Mouse (Mus musculus) left cerebral cortex, postnatal 10 days (tissue): Measurements from ENCODE around the gene Trip13. TPM values are rescaled to one million over a fixed set of nuclear protein-coding genes. Genes with fewer than 3 reads are reported as not detected.

Experiments used
- DNase-seq, 2 experiments: peaks; one replicate each; pipeline ENCODE4 v3.0.0; 2021 to 2022; ENCODE audit warnings: low spot score in 2 of 2, mixed read lengths in 1 of 2; ENCODE audit errors: extremely low spot score in 1 of 2
- intact Hi-C: fragments of 180-260 bp; cut with DNase I; formaldehyde crosslinking; loops from one replicate; pipeline ENCODE4 v1.15.1; 2025
- microRNA-seq: library from miRNA; unstranded; fragments of <30 nt; microRNA quantifications from one replicate; pipeline ENCODE4 v1.2.0, GENCODE M21; 2022
- total RNA-seq, 2 experiments: library from RNA; stranded (reverse); gene quantifications; 2 replicates each; pipeline ENCODE4 v1.2.3; 2021

Gene Trip13
- total RNA-seq, 2 experiments from 2014 or later = 1.6 to 2.0 TPM

DNA sequence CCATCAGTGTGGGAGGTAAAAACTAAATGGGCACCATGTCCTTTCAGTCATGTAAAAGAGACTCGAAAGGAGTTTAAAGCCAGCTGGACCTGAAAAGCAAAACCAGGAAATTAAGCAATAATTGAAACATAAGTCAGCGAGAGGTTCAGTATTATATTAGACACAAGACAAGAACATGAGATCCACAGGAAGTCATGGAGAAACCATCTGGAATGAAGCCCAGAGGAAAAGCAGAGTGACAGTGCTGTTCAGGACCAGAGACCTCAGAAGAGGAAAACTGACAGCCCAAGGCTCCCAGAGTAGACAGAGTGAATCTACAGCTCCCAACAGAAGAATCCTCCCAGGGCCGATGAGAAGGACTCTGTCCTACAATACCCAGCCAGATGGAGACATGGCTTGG is 40.0 kb downstream of the Trip13 start:
- DNase-seq = no peak
- intact Hi-C loops = no loop called here

DNA sequence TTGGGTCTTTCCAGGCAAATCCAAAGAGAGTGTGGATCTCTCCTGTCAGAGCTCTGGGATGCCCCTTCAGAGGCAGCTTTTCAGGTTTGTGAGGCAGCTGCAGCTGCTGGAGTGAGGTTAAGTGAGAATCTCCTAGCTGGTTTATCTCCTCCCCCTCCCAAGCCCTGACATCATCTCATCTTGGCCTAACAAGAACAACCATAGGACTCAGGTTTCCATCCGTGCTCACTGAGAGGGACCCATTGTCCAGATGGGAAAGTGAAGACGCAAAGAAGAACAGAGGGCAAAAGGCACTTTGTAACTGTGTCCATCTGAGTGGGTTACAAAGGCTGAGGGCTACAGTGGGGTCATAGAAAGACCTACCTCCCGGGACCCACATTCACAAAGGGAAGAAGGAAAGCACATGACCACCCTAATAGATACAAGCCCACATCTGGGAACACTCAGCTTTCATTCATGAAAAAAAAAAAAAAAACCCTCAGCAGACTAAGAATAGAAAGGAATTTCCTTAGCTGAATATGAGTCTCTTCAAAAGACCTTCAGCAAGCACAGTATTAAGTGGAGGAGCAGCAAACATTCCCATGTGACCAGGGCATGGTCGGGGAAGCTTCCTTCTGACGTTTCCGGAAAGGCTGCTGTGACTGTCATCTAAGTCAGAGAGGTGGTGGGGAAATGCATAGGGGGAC is 44.9 kb downstream of the Trip13 start:
- peak in 1 of 2 experiments; percentile 48 for DNase-seq
- intact Hi-C loops = no loop called here

DNA sequence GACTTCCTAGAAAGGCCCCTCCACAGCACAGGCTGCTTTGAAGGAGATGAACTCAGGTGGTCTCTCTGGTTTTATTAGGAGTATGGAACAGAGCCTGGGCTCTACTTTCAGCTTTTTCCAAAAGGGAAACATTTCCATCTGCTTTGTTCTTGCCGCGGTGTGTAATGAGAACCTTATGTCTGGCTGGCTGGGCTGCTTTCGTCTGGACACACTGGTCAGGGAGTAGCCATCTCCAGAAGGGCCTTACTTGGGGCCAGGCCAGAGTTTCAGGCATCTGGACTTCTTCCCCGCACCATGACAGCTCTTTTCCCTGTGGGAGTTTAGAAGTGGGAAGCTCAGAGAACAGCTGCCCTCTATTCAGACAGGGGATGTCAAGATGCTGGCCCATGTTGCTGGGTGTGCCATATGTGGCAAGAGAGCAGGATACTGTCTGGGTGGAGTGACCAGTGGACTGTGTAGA is 50.1 kb downstream of the Trip13 start:
- peak in 1 of 2 experiments; percentile 63 for DNase-seq
- intact Hi-C loops = no loop called here

DNA sequence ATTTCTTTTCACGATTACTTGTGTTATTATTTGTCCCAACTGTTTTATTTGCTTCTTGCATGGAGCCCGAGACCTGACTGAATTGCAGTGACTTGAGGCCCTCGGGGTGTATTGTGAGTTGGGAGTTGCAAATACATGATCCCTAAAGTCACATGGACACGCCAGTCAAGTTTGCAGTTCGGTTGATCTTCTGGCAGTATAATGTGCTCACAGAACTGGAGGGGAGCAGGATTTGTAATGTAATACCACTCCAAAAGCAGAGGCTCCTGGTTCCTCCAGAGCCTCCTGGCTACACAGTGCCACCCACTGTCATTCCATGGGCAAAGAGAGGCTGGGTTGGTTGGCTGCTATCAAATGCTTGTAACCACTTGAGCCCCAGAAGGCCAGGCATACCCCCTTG is 51.0 kb downstream of the Trip13 start:
- intact Hi-C loops = no loop called here
- DNase-seq = peak in 1 of 2 experiments; percentile 5

DNA sequence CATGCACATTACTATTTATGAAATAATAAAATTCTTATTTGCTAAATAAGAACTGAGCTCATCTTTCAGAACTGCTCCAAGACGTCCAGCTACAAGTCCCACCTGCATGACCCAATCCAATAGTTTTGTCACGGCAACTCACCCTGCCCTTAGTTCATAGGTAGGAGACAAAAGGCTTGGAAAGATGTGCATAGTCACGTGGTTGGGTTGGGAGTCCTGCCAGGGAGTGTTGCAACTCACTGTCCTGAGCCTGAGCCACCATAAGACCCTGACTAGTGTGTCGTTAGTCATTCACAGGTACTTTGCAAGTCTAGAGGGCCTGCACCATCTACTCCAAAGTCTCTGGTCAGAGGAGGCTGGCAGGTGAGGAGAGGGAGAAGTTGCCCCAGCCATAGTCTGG is 51.5 kb downstream of the Trip13 start:
- intact Hi-C loops = no loop called here
- no peak for DNase-seq

DNA sequence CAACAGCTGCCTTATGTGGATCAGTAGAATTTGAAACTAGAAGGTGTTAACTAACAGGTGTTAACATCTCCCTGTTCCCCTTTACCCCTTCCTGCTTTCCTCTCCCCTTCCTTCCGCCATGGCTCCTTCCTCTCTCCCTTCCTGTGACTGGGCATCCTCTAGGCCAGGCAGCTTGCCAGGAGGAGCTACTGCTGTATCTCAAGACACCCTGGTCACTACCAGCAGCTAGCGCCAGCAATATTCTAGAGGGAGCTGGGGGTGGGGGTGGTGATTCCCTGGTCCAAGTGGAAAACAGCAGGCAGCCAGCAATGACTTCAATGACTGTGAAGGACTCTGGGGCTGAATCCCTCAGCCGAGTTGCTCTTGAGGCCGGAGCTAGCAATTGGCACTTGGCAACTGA is 51.9 kb downstream of the Trip13 start:
- intact Hi-C loops = no loop called here
- DNase-seq = peak in 1 of 2 experiments; percentile 50

DNA sequence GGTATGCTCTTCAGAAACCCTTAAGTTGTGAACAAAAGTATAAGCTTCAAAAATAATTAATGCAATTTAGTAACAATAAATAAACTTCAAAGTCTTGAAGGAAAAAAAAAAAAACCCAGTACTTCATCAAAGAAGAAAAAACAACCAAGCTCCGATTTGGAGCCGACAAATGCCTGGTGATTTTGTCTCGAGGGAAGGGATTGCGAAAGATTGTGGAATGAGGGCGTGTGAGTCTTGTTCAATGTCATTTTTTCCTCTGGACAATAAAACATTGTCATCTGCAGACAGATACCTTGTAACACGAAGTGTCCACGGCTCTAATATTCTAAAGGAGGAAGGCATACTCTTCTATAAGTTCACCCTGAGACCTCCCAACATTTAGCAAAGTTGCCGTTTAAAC is 56.2 kb downstream of the Trip13 start:
- no peak for DNase-seq
- intact Hi-C loops = no loop called here

DNA sequence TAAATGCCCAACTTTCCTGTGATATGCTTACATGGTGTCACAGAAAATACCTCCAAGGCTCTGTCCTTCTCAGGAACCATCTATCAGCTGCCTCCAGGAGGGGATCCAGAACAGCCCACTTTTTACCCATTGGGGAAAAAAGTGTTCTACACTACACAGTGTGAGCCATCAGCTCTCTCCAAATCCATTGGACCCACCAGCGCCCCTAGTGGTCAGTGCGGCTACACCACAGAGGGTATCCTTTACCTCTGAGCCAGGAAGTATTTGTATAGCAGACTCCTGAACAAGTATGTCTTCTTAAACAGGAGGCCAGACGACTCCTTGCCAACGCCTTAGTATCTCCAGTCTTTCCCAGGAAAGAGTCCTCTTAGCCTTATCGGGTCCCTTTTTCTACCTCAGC is 57.8 kb downstream of the Trip13 start:
- intact Hi-C loops = no loop called here

DNA sequence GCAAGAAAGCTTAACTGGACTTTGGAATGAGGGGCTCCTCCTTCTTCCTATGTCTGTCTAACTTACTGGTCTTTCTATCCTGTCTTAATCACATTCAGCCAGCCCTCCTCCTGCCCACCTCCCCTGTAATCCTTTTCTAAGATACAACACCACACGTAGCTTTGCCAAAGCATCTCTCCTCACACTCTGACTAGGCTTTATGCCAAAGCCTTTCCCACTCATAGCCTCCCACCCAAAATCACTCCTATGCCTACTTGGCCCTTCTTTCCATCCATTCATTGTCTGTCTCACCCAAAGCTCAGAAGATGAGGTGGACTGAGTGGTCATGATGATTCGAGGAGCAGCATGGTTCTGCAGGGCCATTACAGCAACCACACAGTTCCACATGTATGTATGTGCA is 65.4 kb downstream of the Trip13 start:
- intact Hi-C loops = no loop called here
- DNase-seq = no peak

More for the DNA sequence above, 57.8 kb downstream of the Trip13 start:
- DNase-seq = peak in 1 of 2 experiments; percentile 67

Small RNAs within 50 kb of the gene (microRNA-seq; reads per million reads assigned to microRNA genes)
- not detected for gene Gm25197

Other genes starting within 250 kb of the Trip13 start
- not detected for gene Slc6a19, start 232.9 kb downstream of the Trip13 start, total RNA-seq
- gene Slc12a7, start 204.7 kb downstream of the Trip13 start, total RNA-seq = 1 to 10 TPM; 6.0 to 7.3 TPM
- 1 to 10 TPM; 6.5 to 6.6 TPM for gene Nkd2, start 90.2 kb downstream of the Trip13 start, total RNA-seq
- gene Brd9, start within 50 bp of the Trip13 start, total RNA-seq = 10 to 100 TPM; 84.8 to 92.0 TPM
- gene Zdhhc11, start 26.1 kb upstream of the Trip13 start, total RNA-seq = not detected
- gene Tppp, start 71.6 kb upstream of the Trip13 start, total RNA-seq = 100 to 1,000 TPM; 123 to 126 TPM
- 1 to 10 TPM; 1.7 to 2.3 TPM for gene Cep72, start 124.5 kb upstream of the Trip13 start, total RNA-seq
- 1 to 10 TPM in 1 of 2 experiments, under 1 TPM in 1; 0.73 to 1.2 TPM for gene Slc9a3, start 183.7 kb upstream of the Trip13 start, total RNA-seq